Mouse (Mus musculus) left cerebral cortex, postnatal 25 days (tissue): Measurements from ENCODE around the gene Xylt1. TPM values are rescaled to one million over a fixed set of nuclear protein-coding genes. Genes with fewer than 3 reads are reported as not detected.

Experiments
- DNase-seq, 2 experiments: peaks; one replicate each; pipeline ENCODE4 v3.0.0; 2022; ENCODE audit warnings: low spot score in 2 of 2, mixed read lengths in 1 of 2
- intact Hi-C: fragments of 180-260 bp; cut with DNase I; formaldehyde crosslinking; loops from one replicate; pipeline ENCODE4 v1.15.1; 2025
- total RNA-seq, 2 experiments: library from RNA; stranded (reverse); gene quantifications; 2 replicates each; pipeline ENCODE4 v1.2.3; 2021

Gene Xylt1
- 10 to 100 TPM; 48.6 to 52.1 TPM for total RNA-seq

GRCm38 (mm10) chr7:117380418-117381187 lies at the start of gene Xylt1:
Gene Xylt1 (plus strand): TSS chr7:117380979.
- intact Hi-C loops, result loop anchor here (2.0 to 10.0 kb wide), 7 partner anchors 82 to 680 kb away; no protein-coding TSS in a partner anchor
- peak; percentile 82 to 87 for DNase-seq

DNA sequence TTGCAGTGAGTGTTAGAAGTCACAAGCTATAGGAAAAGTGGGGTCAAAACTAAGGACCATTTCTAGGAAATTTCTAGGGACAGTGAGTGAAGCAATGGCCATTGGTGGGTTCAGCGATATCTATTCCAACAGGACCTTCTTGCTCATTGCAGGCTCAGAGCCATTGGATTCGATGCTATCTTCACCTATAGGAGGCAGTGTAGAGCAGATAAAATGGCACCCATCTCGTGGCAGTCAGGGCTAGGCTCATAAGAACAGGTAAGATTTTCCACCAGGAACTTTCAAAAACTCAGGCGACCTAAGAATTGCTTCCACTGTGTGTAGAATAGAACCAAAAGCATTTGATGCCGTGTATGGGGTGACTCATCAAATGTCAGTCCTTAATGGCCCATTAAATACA lies 46.8 kb upstream of the Xylt1 start:
- intact Hi-C loops, result no loop called here
- DNase-seq, result no peak

DNA sequence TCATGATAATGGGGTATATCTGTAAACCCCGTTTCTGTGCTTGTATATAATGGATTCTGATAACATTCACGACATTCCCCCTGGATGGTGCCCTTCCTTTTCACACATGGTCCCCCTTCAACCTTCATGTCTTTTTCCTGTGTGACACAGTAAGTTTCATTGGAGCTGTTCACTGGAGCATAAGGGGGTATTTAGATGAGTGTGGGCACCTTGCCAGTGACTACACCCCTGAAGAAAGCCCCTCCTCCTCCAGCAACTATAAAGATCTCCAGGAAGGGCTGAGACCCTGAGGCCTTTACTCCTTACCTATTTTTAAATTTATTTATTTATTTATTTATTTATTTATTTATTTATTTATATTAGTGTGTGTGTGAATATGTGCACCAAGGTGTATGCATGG lies 24.5 kb upstream of the Xylt1 start:
- intact Hi-C loops, result loop anchor here (2.0 to 5.0 kb wide), 3 partner anchors 94 to 250 kb away; no protein-coding TSS in a partner anchor
- no peak for DNase-seq

GRCm38 (mm10) chr7:117357425-117358194 lies 23.2 kb upstream of the Xylt1 start:
- DNase-seq, result peak; percentile 37 to 88
- intact Hi-C loops, result loop anchor here (2.0 to 5.0 kb wide), 3 partner anchors 95 to 251 kb away; no protein-coding TSS in a partner anchor

- DNase-seq, result no peak
- intact Hi-C loops, result no loop called here
Observed at GRCm38 (mm10) chr7:117361281-117361680, 19.5 kb upstream of the Xylt1 start.

DNA sequence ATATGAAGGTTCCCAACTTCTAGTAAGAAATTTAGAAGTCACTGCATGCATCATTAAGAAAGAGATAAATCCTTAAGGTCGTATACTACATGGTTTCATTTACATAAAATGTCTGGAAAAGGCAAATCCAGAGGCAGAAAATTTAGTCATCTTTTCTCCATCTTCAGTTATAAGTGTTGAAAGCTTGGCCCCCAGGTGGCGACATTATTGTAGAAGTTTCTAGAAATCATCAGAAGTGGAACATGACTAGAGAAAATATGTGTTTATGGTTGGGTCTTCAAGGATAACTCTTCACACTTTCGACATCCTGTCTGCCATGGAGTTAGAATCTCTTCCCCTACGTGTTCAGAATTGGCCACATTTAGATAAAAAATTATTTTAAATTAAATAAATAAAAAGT lies 18.3 kb upstream of the Xylt1 start:
- intact Hi-C loops, result no loop called here

GRCm38 (mm10) chr7:117368647-117369289 lies 12.0 kb upstream of the Xylt1 start:
- intact Hi-C loops, result no loop called here
- DNase-seq, result no peak

More for the DNA sequence above, 18.3 kb upstream of the Xylt1 start:
- no peak for DNase-seq

GRCm38 (mm10) chr7:117369290-117369941 lies 11.4 kb upstream of the Xylt1 start:
- no peak for DNase-seq
- intact Hi-C loops, result no loop called here

GRCm38 (mm10) chr7:117375886-117376309 lies 4.9 kb upstream of the Xylt1 start:
- DNase-seq, result peak; percentile 80 to 83
- intact Hi-C loops, result loop anchor here (2.0 to 10.0 kb wide), 3 partner anchors 74 to 731 kb away; no protein-coding TSS in a partner anchor

- no peak for DNase-seq
- intact Hi-C loops, result loop anchor here (5.0 to 10.0 kb wide), 2 partner anchors 75 to 172 kb away; no protein-coding TSS in a partner anchor
Observed at GRCm38 (mm10) chr7:117377138-117377537, 3.6 kb upstream of the Xylt1 start.

DNA sequence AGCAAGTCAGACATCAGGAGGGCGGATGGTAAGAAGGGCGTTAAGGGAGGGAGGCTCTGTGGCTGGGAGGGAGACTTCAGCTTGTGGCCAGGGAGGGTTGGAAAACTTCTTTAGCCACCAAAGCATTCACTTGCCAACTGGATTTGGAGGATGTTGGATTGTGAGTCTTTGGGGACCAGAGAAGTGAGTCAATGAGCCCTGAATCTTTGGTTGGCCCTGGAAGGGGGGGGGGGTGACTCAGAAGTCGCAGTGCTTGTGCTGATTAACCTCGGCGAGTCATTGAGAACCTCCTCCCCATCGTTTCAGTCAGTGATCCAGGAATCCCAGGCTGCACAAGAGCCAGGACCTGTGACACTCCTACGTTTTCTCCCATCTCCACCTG lies 752 bp upstream of the Xylt1 start:
- intact Hi-C loops, result loop anchor here (2.0 to 10.0 kb wide), 7 partner anchors 82 to 679 kb away; no protein-coding TSS in a partner anchor
- DNase-seq, result no peak

DNA sequence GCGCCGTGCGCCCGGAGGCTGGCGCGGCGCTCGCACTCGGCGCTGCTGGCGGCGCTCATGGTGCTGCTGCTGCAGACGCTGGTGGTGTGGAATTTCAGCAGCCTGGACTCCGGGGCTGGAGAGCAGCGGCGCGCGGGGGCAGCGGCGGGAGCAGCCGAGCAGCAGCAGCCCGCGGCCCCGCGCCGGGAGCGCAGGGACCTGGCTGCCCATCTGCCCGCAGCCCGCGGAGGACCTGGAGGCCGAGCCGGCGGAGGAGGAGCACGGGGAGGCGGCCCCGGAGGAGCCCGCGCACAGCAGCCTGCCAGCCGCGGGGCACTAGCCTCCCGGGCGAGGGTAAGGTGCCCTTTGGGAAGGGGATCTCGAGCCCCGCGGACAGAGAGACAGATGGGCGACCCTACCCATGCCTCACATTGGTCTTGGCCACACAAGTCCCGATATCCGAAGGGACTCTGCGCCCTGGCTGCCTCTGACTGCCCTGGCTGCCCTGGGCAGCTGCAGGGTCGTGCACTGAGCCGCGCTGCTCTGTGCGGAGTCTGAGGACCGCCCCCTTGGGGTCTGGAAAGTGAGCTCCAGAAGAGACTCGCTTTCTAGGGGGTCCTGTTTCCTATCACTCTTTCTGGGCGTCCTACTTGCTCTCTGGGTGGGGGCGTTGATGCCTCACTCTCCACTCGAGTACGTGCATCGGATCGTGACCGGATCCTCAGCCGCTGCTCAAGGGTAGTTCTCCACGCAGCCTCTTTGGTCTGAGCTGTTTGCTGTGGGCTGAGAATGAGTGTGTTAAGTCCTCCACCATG lies 606 bp downstream of the Xylt1 start:
- DNase-seq, result peak; percentile 34 to 60
- intact Hi-C loops, result loop anchor here (2.0 to 10.0 kb wide), 7 partner anchors 81 to 681 kb away; no protein-coding TSS in a partner anchor

DNA sequence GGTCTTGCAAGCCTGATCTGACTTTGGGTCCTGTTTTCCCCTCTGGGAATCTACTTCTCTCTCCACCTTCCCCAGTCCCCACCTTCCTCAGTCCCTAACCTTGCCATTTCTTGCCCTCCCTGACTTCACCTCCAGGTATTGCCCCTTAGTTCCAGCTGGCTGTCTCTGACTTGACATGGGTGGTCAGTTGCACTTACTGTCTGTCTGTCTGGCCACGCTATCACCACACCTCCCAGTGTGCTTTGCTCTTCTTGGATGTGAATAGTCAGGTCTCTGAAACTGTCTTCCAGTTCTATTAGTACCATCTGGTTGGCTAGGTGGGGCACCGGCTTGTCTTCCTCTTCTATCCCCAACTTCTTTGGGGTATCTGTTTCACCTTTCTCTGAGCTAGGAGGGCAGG lies 1.2 kb downstream of the Xylt1 start:
- intact Hi-C loops, result loop anchor here (1.0 to 10.0 kb wide), 6 partner anchors 80 to 721 kb away; no protein-coding TSS in a partner anchor
- peak in 1 of 2 experiments; percentile 26 for DNase-seq

- intact Hi-C loops, result loop anchor here (2.0 to 10.0 kb wide), 5 partner anchors 79 to 719 kb away; no protein-coding TSS in a partner anchor
- DNase-seq, result peak; percentile 65 to 76
Observed at GRCm38 (mm10) chr7:117383147-117383940, 2.6 kb downstream of the Xylt1 start.

GRCm38 (mm10) chr7:117386376-117386775 lies 5.6 kb downstream of the Xylt1 start:
- DNase-seq, result no peak
- intact Hi-C loops, result loop anchor here (10.0 kb wide), 1 partner anchor 168 kb away; no protein-coding TSS in a partner anchor

- intact Hi-C loops, result loop anchor here (10.0 kb wide), 1 partner anchor 166 kb away; no protein-coding TSS in a partner anchor
- DNase-seq, result no peak
Observed at GRCm38 (mm10) chr7:117388284-117388988, 7.7 kb downstream of the Xylt1 start.

- intact Hi-C loops, result loop anchor here (10.0 kb wide), 1 partner anchor 166 kb away; no protein-coding TSS in a partner anchor
- no peak for DNase-seq
Observed at GRCm38 (mm10) chr7:117389048-117389447, 8.3 kb downstream of the Xylt1 start.
